Mouse (Mus musculus) urinary bladder, adult 2 months (tissue): Measurements from ENCODE around the gene Tdrkh. TPM values are rescaled to one million over a fixed set of nuclear protein-coding genes. Genes with fewer than 3 reads are reported as not detected.

ENCODE experiments used
- polyA plus RNA-seq: library from polyadenylated mRNA; depleted of rRNA; stranded (reverse); fragments of >200 nt; gene quantifications from 2 replicates; pipeline ENCODE4 v1.2.3, GENCODE M21; 2012; rRNA removed

Gene Tdrkh
- polyA plus RNA-seq, 1 experiment: 2.2 TPM

Other genes starting within 250 kb of the Tdrkh start
- not detected in 2 replicates for gene Gm10696, start 235.1 kb upstream of the Tdrkh start, polyA plus RNA-seq
- not detected in 2 replicates for gene Gm5286, start 216.6 kb upstream of the Tdrkh start, polyA plus RNA-seq
- gene Gm4778, start 149.2 kb upstream of the Tdrkh start, polyA plus RNA-seq: not detected in 2 replicates
- 4.7 and 4.9 TPM in 2 replicates for gene Them4, start 103.2 kb upstream of the Tdrkh start, polyA plus RNA-seq
- not detected in 2 replicates for gene Them5, start 71.2 kb upstream of the Tdrkh start, polyA plus RNA-seq
- 0.31 and 0.40 TPM in 2 replicates for gene C2cd4d, start 50.8 kb upstream of the Tdrkh start, polyA plus RNA-seq
- gene Rorc, start 40.5 kb upstream of the Tdrkh start, polyA plus RNA-seq: 12.8 and 13.3 TPM in 2 replicates
- gene Lingo4, start 14.8 kb upstream of the Tdrkh start, polyA plus RNA-seq: 0.06 and 0.10 TPM in 2 replicates
- gene Mrpl9, start 30.0 kb downstream of the Tdrkh start, polyA plus RNA-seq: 70.7 and 81.1 TPM in 2 replicates
- gene Oaz3, start 30.6 kb downstream of the Tdrkh start, polyA plus RNA-seq: 0.29 and 0.43 TPM in 2 replicates
- 0.83 and 1.1 TPM in 2 replicates for gene Celf3, start 65.0 kb downstream of the Tdrkh start, polyA plus RNA-seq
- gene Riiad1, start 67.1 kb downstream of the Tdrkh start, polyA plus RNA-seq: 1.2 and 2.4 TPM in 2 replicates
- 20.6 and 22.3 TPM in 2 replicates for gene Snx27, start 169.4 kb downstream of the Tdrkh start, polyA plus RNA-seq
- gene Gm10972, start 229.8 kb downstream of the Tdrkh start, polyA plus RNA-seq: not detected in 2 replicates
- 17.0 and 18.9 TPM in 2 replicates for gene Tuft1, start 245.6 kb downstream of the Tdrkh start, polyA plus RNA-seq